Mouse (Mus musculus): ENCODE results near the gene Cetn2.

- no peak for TF ChIP-seq CTCF (IDR thresholded peaks at IDR 0.05; ENCODE audit: borderline replicate concordance, extremely low read depth, insufficient read depth, insufficient read length)
- no peak for TF ChIP-seq POLR2A (IDR thresholded peaks at IDR 0.05; ENCODE audit: borderline replicate concordance, extremely low read depth, insufficient read depth, insufficient read length, poor library complexity, severe bottlenecking)
These were observed 35.3 kb upstream of the Cetn2 start for GRCm38 (mm10) chrX:72953464-72953863.
